Mouse (Mus musculus) MEL (cell line): ENCODE measurements around the gene Radil.

Source experiments
- CTCF ChIP-seq, 3 experiments: IDR thresholded peaks in 2 of 3; conservative IDR thresholded peaks in 1 of 3; 2 replicates each; pipeline ENCODE4 v1.5.1; 2011 to 2012; ENCODE audit warnings: low read length in 3 of 3, low read depth in 2 of 3, mild to moderate bottlenecking in 2 of 3, improper control_type of control experiment in 1 of 3, inconsistent platforms in 1 of 3, mixed read lengths in 1 of 3, moderate library complexity in 1 of 3; ENCODE audit not compliant: control insufficient read depth in 1 of 3, insufficient read depth in 1 of 3, poor library complexity in 1 of 3, severe bottlenecking in 1 of 3
- HCFC1 ChIP-seq: IDR thresholded peaks from 2 replicates; pipeline ENCODE4 v1.6.1; 2012; ENCODE audit warnings: low read depth, mild to moderate bottlenecking, inconsistent platforms, low read length, improper control_type of control experiment, moderate library complexity
- MYC ChIP-seq: IDR thresholded peaks from 2 replicates; pipeline ENCODE4 v1.6.1; 2011; ENCODE audit warnings: low read depth, mild to moderate bottlenecking, low read length, improper control_type of control experiment, moderate library complexity
- POLR2A ChIP-seq, 2 experiments: IDR thresholded peaks; 2 replicates each; pipeline ENCODE4 v1.6.1; 2011 to 2012; ENCODE audit warnings: low read length in 2 of 2, mild to moderate bottlenecking in 2 of 2, control low read depth in 1 of 2, improper control_type of control experiment in 1 of 2, low read depth in 1 of 2, moderate library complexity in 1 of 2; ENCODE audit not compliant: control insufficient read depth in 1 of 2, insufficient read depth in 1 of 2, poor library complexity in 1 of 2
- SMC3 ChIP-seq: IDR thresholded peaks from 2 replicates; pipeline ENCODE4 v1.6.1; 2011; ENCODE audit warnings: low read depth, low read length, improper control_type of control experiment
- USF1 ChIP-seq: IDR thresholded peaks from 2 replicates; pipeline ENCODE4 v1.6.1; 2014; ENCODE audit warnings: low read depth, mild to moderate bottlenecking, inconsistent platforms, low read length, improper control_type of control experiment, moderate library complexity
- ZC3H11A ChIP-seq: IDR thresholded peaks from 2 replicates; pipeline ENCODE4 v1.6.1; 2012; ENCODE audit warnings: low read depth, mild to moderate bottlenecking, inconsistent platforms, low read length, improper control_type of control experiment

GRCm38 (mm10) chr5:142547066-142547465, 3.8 kb downstream of the Radil start:
- no peak for TF ChIP-seq CTCF (IDR thresholded peaks at IDR 0.05 in 2 of 3, conservative IDR thresholded peaks at IDR 0.05 in 1 of 3; ENCODE audit: control insufficient read depth in 1 of 3, insufficient read depth in 1 of 3, low read depth in 2 of 3, low read length in 3 of 3, poor library complexity in 1 of 3, severe bottlenecking in 1 of 3)
- no peak for TF ChIP-seq MYC
- TF ChIP-seq HCFC1, result no peak
- no peak for TF ChIP-seq SMC3
- no peak for TF ChIP-seq POLR2A (IDR thresholded peaks at IDR 0.05; ENCODE audit: control insufficient read depth in 1 of 2, insufficient read depth in 1 of 2, low read depth in 1 of 2, low read length in 2 of 2, poor library complexity in 1 of 2)
- no peak for TF ChIP-seq USF1
- no peak for TF ChIP-seq ZC3H11A
